Mouse (Mus musculus): ENCODE results near the gene Abr.

Abr gene

DNA sequence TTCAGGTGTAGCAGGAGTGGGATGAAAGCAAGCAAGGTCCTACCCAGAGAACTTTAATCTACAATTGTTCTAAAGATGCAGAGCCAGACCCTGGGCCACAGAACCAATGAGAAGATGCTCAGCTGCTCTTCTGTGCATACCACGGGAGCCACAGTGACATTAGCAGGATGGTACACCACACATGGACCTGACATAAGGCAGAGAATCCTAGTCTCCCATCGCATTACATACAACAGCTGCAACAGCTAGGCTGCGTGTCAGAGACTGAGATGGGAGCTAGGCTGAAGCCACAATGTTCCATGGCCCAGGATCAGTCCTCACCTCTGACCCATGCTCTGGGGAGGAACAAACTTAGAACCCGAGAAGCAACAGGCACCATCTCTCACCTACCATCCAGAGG is 104.0 kb downstream of the Abr start:
- no peak for DNase-seq (ENCODE audit: low read depth, low spot score)

GRCm38 (mm10) chr11:76516951-76517350 is 105.2 kb downstream of the Abr start:
- DNase-seq (ENCODE audit: low read depth, low spot score) = no peak

- no peak for DNase-seq (ENCODE audit: low read depth, low spot score)
These were observed 107.0 kb downstream of the Abr start for GRCm38 (mm10) chr11:76515123-76515522.

- DNase-seq (ENCODE audit: low read depth, low spot score) = no peak
These were observed 111.1 kb downstream of the Abr start for GRCm38 (mm10) chr11:76510977-76511376.

GRCm38 (mm10) chr11:76509751-76510723 is 112.1 kb downstream of the Abr start:
- no peak for DNase-seq (ENCODE audit: low read depth, low spot score)

- DNase-seq (ENCODE audit: low read depth, low spot score) = no peak
These were observed 113.1 kb downstream of the Abr start for GRCm38 (mm10) chr11:76508831-76509595.

DNA sequence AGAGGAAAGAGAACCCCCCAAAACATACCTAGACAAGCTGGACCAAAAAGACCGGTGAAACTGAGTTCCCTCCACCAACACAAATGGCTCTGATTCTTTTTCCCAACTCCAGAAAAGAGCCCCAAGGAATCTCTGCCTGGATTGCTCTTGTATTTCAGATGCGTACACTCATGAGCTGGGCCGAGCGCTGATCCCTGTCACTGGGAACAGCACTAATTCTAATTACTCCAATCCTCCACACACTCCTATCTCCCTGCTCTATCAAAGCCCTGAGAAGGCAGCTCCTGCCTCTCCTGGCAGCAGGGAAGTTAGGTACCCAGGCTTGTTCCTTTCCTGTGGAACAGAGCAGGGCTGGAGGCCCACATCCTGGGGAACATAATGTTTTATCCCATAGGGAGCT is 114.0 kb downstream of the Abr start:
- DNase-seq (ENCODE audit: low read depth, low spot score) = no peak

DNA sequence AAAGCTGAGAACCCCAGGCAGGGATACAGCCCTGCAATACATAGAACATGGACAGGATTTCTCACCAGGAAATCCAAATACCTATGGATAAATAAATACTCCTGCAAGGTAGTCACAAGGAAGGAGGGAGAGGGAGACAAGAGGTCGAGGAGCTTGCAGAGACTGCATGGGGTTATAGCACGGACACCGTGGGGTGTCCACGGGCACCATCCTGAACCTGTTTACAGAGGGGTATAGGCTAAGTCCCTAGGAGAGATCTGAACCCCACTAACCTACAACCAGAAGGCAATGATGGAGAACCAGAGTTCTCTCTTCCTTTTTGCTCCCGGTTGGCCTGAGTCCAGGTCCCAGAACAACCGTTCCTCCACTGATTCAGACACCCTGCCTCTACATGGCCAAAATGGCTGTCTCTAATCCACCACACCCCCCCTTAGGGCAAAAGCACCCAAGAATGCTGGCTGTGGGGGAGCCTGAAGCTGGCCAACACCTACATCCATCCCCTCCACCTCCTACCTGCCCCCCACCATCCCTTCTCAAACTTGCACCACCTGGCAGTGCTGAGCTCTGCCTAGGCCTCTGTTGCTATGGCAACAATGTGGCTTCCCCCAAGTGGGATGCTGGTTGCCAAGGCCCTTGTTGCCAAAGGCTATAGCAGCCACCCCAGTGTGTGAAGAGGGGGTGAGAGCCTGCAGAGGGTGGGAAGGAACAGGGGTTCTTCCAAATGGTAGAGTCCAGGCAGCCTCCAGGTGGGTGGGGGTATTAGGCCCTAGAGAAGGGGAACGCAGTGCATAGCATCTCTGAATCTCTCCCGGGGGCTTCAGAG is 114.6 kb downstream of the Abr start:
- no peak for DNase-seq (ENCODE audit: low read depth, low spot score)

DNA sequence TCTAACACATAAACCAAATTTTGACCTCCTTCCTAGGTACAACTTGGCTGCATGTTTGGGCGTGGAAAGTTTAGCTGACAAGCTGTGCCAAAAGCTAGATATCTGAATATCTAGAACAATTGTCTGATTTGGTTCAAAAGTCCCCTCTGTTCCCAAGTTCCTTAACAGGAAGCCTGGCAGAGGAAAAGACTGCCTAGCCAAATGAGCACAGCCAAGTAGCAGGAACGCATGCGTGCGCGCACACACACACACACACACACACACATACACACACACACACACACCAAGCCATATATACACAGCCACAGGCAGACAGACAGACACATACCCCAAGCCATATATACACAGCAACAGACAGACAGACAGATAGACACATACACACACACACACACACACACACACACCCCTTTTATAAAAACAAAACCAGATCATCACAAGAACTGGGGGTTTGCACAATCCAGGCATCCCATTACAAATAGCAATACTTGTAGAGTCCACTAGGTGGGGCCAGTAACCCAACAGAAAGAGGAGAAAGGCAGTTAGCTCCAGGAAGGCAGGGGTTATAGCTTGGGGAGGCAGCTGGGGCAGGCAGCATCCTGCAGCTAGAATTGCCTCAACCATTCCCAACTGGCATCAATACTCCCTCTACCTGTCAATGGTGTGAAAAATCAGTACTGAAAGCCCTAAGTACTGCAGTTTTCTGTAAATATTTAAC is 115.4 kb downstream of the Abr start:
- peak; percentile 58 for DNase-seq (ENCODE audit: low read depth, low spot score)

DNA sequence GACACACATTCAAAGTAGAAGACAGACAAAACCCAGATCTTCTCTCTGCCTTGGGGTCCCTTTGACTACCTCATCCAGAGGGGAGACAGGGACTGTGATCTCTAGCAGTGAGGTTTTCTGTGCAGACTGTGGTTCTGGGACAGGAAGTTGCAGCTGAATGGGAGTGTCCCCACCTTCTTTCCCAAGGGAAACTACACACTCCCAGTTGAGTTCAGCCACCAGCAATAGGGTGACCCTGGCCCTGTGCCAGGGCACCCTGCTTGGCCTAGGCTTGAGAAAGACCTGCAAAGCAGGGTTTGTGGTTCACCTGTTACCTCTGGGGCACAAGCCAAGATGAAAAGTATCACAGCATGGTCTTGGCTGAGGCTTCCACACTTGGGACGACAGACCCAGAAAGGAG is 117.0 kb downstream of the Abr start:
- no peak for DNase-seq (ENCODE audit: low read depth, low spot score)

- DNase-seq (ENCODE audit: low read depth, low spot score) = no peak
These were observed 118.1 kb downstream of the Abr start for GRCm38 (mm10) chr11:76504058-76504457.

DNA sequence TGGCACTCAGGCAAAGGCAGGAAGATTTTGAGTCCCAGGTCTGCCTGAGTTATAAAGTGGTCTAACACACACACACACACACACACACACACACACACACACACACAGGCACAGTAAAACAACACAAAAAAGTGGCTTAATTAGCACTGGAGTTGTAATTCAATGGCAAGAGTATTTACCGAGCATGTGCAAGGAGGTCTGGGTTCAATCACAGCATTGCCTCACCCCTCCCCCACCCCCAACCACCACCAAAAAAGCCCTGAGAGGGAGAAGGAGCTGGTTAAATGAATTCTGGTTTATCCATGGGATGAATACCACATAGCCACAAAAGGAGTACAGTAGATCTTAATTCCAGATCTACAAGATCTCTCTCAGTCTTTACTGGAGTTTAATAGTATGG is 122.1 kb downstream of the Abr start:
- DNase-seq (ENCODE audit: low read depth, low spot score) = no peak

- DNase-seq (ENCODE audit: low read depth, low spot score) = no peak
These were observed 122.5 kb downstream of the Abr start for GRCm38 (mm10) chr11:76499564-76499963.

GRCm38 (mm10) chr11:76497769-76498152 is 124.4 kb downstream of the Abr start:
- no peak for DNase-seq (ENCODE audit: low read depth, low spot score)

DNA sequence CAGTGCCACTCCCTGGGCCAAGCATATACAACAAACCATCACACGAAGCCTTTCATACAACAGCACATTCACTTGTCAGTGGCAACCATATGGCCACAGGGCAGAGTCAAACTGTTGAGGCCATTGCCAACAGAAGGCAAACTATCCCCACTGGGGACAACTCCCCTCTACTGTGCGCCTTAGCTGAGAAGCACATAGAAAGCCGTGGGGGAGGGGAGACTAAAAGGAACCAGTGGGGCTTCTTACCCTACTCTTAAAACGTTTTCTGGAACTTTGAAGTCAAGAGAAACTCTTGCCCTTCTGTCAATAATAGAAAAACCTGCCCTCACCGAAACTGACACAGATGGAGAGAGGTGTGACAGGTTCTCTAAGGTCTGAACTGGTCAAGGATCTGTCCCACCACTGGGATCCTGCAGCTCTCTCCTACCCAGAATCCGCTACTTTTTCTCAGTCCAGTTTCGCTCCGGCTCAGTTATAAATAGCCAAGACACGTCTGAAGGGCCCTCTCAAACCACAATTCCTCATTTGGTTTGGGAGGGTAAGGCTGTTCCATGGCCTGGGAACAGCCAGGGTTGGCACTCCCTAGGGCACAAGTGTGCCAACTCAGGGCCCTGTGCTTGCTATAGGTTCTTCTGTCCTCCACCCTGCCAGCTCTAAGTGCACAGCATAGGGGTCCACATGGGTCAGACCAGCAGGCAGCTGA is 124.9 kb downstream of the Abr start:
- DNase-seq (ENCODE audit: low read depth, low spot score) = no peak

DNA sequence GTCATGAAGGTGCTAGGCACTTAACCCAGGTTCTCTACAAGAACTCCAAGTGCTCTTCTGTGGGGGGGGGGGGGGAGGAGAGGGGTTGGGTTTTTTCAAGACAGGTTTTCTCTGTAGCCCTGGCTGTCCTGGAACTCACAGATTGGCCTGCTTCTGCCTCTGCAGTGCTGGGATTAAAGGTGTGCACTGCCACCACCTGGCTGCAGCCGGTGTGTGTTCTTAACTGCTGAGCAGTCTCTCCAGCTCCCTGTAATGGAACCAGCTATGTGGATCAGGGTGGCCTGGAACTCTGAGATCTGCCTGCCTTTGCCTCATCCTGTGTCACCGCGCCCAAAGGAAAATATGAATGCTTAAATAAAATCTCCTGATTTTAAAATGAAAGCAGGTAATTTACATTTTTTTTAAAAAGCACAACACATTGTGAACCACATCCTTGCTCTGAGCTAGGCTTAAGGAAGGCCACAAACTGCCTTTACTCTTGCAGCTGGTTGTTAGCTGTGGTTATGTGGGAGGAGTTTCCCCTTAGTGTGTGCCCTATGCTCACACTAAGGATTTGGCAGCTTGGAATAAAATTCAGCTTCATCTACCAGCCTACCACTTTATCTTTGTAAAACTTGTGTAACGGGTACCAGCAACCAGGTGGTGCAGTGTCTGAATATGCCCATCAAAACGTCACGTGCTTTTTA is 125.9 kb downstream of the Abr start:
- DNase-seq (ENCODE audit: low read depth, low spot score) = no peak

DNA sequence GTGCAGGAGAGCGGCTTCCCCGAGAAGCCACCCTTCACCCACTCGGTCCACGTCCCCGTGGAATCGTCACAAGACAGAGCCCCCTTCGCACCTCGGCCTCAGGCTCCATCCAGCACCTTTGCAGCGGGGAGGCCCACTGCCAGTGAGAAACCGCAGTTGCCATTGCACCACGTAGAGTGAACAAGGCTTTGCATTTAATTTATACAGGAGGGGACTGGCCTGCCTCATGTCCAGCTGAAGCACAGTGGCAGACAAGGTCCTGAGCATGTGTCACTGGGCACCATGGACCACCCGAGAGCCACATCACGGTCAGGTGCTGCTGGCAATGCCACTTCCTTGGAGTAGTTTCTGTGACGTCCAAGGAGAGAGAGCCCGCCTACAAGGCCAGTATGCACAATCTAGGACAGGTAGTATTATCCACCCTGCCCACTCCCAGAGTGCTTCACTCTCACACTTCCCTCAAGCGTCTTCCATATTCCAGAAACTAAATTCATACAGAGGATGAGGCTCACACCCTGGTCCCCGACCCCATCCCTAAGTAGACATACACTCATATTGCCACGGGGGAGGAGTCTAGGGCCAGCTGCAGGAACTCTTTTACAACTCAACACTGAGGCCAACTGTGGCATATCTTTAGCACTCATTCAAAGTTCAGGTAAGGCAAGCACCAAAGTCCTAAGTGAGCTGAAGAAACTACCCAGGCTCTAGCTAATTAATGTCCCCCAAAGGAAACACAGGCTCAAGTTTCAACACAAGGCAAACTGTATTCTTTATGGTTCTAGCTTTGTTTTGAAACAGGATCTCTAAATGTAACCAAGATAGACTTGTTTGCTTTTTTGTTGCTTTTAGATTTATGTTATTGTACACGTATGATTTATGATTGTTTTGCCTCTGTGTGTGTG is 126.7 kb downstream of the Abr start:
- no peak for DNase-seq (ENCODE audit: low read depth, low spot score)

- peak; percentile 45 for DNase-seq (ENCODE audit: low read depth, low spot score)
These were observed 127.6 kb downstream of the Abr start for GRCm38 (mm10) chr11:76494360-76495126.
